8 mouse cellular contexts compared by ENCODE assay signal in the genomic region with DNA sequence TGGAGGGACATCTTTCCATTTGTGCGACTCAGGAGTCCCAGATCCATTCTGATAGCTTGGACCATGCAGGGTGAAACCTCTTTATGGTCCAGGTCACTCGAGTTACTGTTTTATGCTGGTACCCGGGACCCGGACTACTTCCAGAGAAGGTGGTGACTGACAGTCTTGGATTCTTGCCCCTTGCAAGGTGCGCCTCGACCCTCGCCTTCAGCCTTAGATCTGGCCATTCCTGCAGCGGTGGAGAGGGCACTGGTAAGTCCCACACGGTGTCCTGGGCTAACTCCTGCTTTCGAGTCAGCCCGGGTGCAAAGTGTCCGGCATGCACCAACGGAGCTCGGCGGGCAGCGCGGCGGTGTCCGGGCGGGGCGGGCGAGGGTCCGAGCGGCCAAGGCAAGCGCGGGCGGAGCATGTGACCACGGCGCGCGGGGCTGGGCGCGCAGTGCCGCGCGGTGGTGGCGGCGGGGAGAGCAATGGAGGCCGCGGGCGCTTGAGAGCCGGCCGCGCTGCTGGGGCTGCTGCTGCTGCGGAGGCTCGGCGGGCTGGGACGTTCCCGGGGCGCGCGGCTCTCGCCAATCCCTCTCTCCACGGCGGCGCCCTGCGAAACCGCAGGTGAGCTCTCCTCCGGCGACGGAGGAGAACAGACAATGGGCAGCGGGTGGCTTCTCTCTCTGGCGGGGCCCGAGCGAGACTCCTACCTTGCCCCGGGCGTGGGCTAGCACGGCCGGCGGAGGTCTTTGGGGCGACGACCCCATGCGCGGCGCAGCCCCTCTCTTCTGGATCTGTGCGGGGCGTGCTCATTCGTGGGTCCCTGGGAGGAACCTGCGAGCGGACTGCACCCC. TPM values are rescaled to one million over a fixed set of nuclear protein-coding genes. Genes with fewer than 3 reads are reported as not detected.
A peak's percentile ranks its signal among the peaks of the same experiment; 100 is the strongest.
DNase-seq lines count a peak whose midpoint lies in the region; ATAC-seq and TF ChIP-seq lines count a peak whose summit lies in the region.

No protein-coding gene starts in this region.

- peak overlapping the region; percentile 73 for H3K27ac ChIP-seq in kidney, embryonic 16.5 days (ENCODE audit: low read length)
- H3K27ac ChIP-seq in liver, embryonic 11.5 days (ENCODE audit: low read depth, low read length): peak overlapping the region; percentile 90
- H3K27ac ChIP-seq in stomach, embryonic 15.5 days: peak overlapping the region; percentile 46

- no peaks in the 10 kb centered on the region for H3K27me3 ChIP-seq in kidney, embryonic 16.5 days (ENCODE audit: insufficient read depth, low read length)
- no peaks in the 10 kb centered on the region for H3K27me3 ChIP-seq in liver, embryonic 11.5 days (replicated peaks; ENCODE audit: control insufficient read depth, insufficient read depth, low read length)
- H3K27me3 ChIP-seq in myocyte (ENCODE audit: control insufficient read depth, insufficient read depth, insufficient read length): no peaks in the 10 kb centered on the region
- no peaks in the 10 kb centered on the region for H3K27me3 ChIP-seq in stomach, embryonic 15.5 days (replicated peaks)

- peak; percentile 95 for ATAC-seq in kidney, embryonic 16.5 days (ENCODE audit: low FRiP score, low TSS enrichment)
- ATAC-seq in liver, embryonic 11.5 days (replicated peaks; ENCODE audit: low FRiP score): peak; percentile 64
- ATAC-seq in stomach, embryonic 15.5 days (ENCODE audit: insufficient read depth, low FRiP score, low read depth): peak; percentile 83

- no peaks in the 10 kb centered on the region for H3K79me2 ChIP-seq in myocyte (ENCODE audit: control insufficient read depth, insufficient read depth)

- no peaks in the 10 kb centered on the region for H3K9me3 ChIP-seq in kidney, embryonic 16.5 days (ENCODE audit: low read length)
- no peaks in the 10 kb centered on the region for H3K9me3 ChIP-seq in liver, embryonic 11.5 days (ENCODE audit: control insufficient read depth, low read length)
- no peaks in the 10 kb centered on the region for H3K9me3 ChIP-seq in stomach, embryonic 15.5 days

- H3K4me3 ChIP-seq in kidney, embryonic 16.5 days (ENCODE audit: low read length): peak overlapping the region; percentile 81
- H3K4me3 ChIP-seq in liver, embryonic 11.5 days (ENCODE audit: low read depth, low read length): peak overlapping the region; percentile 82
- peak overlapping the region; percentile 28 for H3K4me3 ChIP-seq in myocyte
- peak overlapping the region; percentile 65 for H3K4me3 ChIP-seq in stomach, embryonic 15.5 days (replicated peaks)

- H3K36me3 ChIP-seq in kidney, embryonic 16.5 days (ENCODE audit: insufficient read depth, low read length): no peaks in the 10 kb centered on the region
- H3K36me3 ChIP-seq in liver, embryonic 11.5 days (ENCODE audit: control insufficient read depth, insufficient read depth, low read length): no peaks in the 10 kb centered on the region
- H3K36me3 ChIP-seq in myocyte (ENCODE audit: control insufficient read depth, insufficient read depth): no peaks in the 10 kb centered on the region
- no peaks in the 10 kb centered on the region for H3K36me3 ChIP-seq in stomach, embryonic 15.5 days

- peaks cover 9% of the 10 kb centered on the region; the same call in 1 of the 2 replicates for H3K4me1 ChIP-seq in kidney, embryonic 16.5 days (ENCODE audit: insufficient read depth, low read length)
- H3K4me1 ChIP-seq in liver, embryonic 11.5 days (replicated peaks; ENCODE audit: control insufficient read depth, insufficient read depth, low read length): peaks cover 20% of the 10 kb centered on the region
- H3K4me1 ChIP-seq in stomach, embryonic 15.5 days: peaks cover 10% of the 10 kb centered on the region; the same call in 1 of the 2 replicates

- H3K9ac ChIP-seq in kidney, embryonic 16.5 days (replicated peaks; ENCODE audit: low read length): peak overlapping the region; percentile 91
- H3K9ac ChIP-seq in liver, embryonic 11.5 days (ENCODE audit: low read depth, low read length): peak overlapping the region; percentile 96
- H3K9ac ChIP-seq in stomach, embryonic 15.5 days: peak overlapping the region; percentile 48

- peak; percentile 37 for TF ChIP-seq POLR2A in myocyte (IDR thresholded peaks at IDR 0.05; ENCODE audit: insufficient read length, low read depth)

- peak; percentile 32 for DNase-seq in urinary bladder, adult 2 months (ENCODE audit: low spot score)
- no peak for DNase-seq in urinary bladder, postnatal 10 days (ENCODE audit: low spot score)
- DNase-seq in embryo, embryonic 11 days: peak; percentile 92
- DNase-seq in gastrocnemius, postnatal 25 days: peak; percentile 23
- peak; percentile 80 for DNase-seq in liver, embryonic 11.5 days (ENCODE audit: low spot score)

- peak overlapping the region; percentile 96 for H3K4me2 ChIP-seq in kidney, embryonic 16.5 days (replicated peaks; ENCODE audit: low read depth, low read length)
- H3K4me2 ChIP-seq in liver, embryonic 11.5 days: peak overlapping the region; percentile 72
- H3K4me2 ChIP-seq in myocyte (ENCODE audit: low read depth): peak overlapping the region; percentile 89
- H3K4me2 ChIP-seq in stomach, embryonic 15.5 days: peak overlapping the region; percentile 98

- under 1% methylated on average over 68 of the region's 80 CpGs for WGBS in kidney, embryonic 16.5 days
- under 1% methylated on average over 75 of the region's 80 CpGs for WGBS in liver, embryonic 11.5 days
- 1% methylated on average over 71 of the region's 80 CpGs for whole genome bisulfite sequencing in stomach, embryonic 15.5 days

- peak overlapping the region; percentile 14 for H3ac ChIP-seq in myocyte (ENCODE audit: control insufficient read depth, insufficient read length)

TF ChIP-seq in myocyte, 11 proteins besides CTCF, POLR2A, EP300 and RAD21:
- TF ChIP-seq TCF3 (IDR thresholded peaks at IDR 0.05; ENCODE audit: insufficient read length, low read depth): no peak
- no peak for TF ChIP-seq TCF12 (IDR thresholded peaks at IDR 0.05; ENCODE audit: insufficient read depth, poor library complexity, severe bottlenecking)
- TF ChIP-seq MYOD1 (IDR thresholded peaks at IDR 0.05; ENCODE audit: control insufficient read depth in 1 of 3, insufficient read length in 2 of 3, low read depth in 2 of 3): peak in 1 of 3 experiments; percentile 11
- TF ChIP-seq REST (IDR thresholded peaks at IDR 0.05; ENCODE audit: insufficient read depth, insufficient read length): no peak
- TF ChIP-seq MYOG (IDR thresholded peaks at IDR 0.05; ENCODE audit: control insufficient read depth in 1 of 3, insufficient read depth in 1 of 3, insufficient read length in 2 of 3, low read depth in 2 of 3): no peak
TF ChIP-seq in myocyte: peak in this region for 1.

RNA-seq across cellular contexts. Expression of gene C530008M17Rik, which starts 1.2 kb away (rescaled TPM):
- polyA plus RNA-seq in urinary bladder, adult 2 months (2012; rRNA removed): 3.2 and 3.9 TPM in 2 replicates
- total RNA-seq in gastrocnemius, postnatal 25 days (2021): 1 to 10 TPM; 1.9 to 3.8 TPM
- 11.7 and 13.8 TPM in 2 replicates for polyA plus RNA-seq in kidney, embryonic 16.5 days (2015; fragmentation: Nextera tagmentation; extraction: Ambion mirVana)
- 8.9 and 10.8 TPM in 2 replicates for polyA plus RNA-seq in liver, embryonic 11.5 days (2014; fragmentation: Nextera tagmentation; extraction: Ambion mirVana)
- polyA plus RNA-seq in myocyte (2012; fragmentation: generic; extraction: Trizol): 0.94 TPM
- 15.8 and 18.0 TPM in 2 replicates for polyA plus RNA-seq in stomach, embryonic 15.5 days (2015; fragmentation: Nextera tagmentation; extraction: Ambion mirVana)

Comparison
In these comparisons a context has a peak if more than half of its experiments do, and no peak if none do; other contexts are left out.
1. H3K4me3 ChIP-seq: peak in every context shown above with its lines; median percentile 82 in liver, embryonic 11.5 days; 81 in kidney, embryonic 16.5 days; 65 in stomach, embryonic 15.5 days; 28 in myocyte.